Mouse (Mus musculus): ENCODE measurements around the gene Nkapd1.
"Not testable (repeated sequence)": the region's sequence is repeated elsewhere in the genome, so short reads cannot be mapped to it uniquely, and the experiment has no call there.

Nkapd1 gene

DNA sequence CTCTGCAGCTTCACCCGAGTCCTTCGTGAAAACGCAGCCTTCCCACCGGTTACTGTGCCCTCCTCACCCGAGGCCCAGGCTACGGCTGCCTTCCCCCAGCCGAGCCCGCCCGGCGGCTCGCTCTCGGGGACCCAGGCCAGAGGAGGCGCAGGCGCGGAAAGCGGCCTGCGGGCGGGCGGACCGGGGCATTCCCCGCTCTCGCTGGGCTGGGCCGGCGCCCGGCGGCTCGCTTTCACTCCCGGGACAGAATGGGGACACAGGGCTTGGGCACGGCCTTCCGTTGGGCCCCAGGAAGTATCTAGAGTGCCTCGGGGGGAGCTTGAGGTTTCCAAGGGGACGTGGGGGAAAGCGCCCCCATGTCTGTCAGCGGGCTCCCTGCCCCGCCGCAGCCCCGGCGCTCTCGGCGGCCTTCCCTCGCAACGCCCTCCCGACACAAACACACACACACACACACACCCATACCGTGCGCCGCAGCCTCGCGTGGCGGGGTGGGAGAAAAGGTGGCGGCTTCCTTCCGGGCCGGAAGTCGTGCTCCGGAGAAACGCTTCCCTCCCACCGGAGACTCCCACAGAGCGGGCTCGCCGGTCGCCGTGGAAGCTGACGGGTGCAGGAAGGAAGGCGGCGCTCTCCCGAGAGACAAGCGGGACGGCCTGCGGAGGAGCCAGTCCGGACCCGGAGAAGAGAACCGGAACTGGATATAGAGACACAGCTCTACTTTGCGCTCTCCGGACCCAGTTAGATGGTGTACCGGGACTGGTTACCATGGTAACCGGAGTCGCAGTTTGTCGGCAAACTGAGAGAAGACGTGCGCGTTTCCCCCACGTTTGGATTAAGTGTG, at the start of gene Nkapd1, which contains the start of gene Pih1d2:
Nkapd1 (minus strand) TSS at position 699 of the 838 bp plus-strand sequence.
Pih1d2 (plus strand) TSS at position 556 of the 838 bp plus-strand sequence.
- peak; percentile 86 for ATAC-seq (ENCODE audit: insufficient number of reproducible peaks, low FRiP score, low TSS enrichment)

GRCm38 (mm10) chr9:50666442-50666841, 49.2 kb upstream of the Nkapd1 start:
- no peak for ATAC-seq (ENCODE audit: insufficient number of reproducible peaks, low FRiP score, low TSS enrichment)

- ATAC-seq (ENCODE audit: insufficient number of reproducible peaks, low FRiP score, low TSS enrichment) = no peak
These were observed 47.6 kb upstream of the Nkapd1 start for GRCm38 (mm10) chr9:50664826-50665225.

DNA sequence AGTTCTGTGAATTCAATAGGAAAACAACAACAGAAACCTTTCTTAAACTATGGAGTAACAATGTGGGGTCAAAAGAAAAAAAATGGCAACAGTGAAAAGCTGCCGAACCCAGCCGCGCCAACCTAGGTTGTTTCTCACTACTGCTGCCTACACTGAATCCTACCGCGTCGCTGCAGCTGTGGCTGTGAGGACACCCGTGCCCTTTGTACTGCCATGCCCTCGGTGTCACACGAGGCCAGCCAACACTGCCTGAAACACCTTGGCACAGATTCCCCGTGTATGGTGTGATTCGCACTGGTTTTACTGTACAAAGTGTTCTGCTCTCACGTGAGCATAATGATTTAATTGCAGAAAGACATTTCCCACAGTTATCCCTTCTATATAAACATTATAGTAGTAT, 43.2 kb upstream of the Nkapd1 start:
- no peak for ATAC-seq (ENCODE audit: insufficient number of reproducible peaks, low FRiP score, low TSS enrichment)

DNA sequence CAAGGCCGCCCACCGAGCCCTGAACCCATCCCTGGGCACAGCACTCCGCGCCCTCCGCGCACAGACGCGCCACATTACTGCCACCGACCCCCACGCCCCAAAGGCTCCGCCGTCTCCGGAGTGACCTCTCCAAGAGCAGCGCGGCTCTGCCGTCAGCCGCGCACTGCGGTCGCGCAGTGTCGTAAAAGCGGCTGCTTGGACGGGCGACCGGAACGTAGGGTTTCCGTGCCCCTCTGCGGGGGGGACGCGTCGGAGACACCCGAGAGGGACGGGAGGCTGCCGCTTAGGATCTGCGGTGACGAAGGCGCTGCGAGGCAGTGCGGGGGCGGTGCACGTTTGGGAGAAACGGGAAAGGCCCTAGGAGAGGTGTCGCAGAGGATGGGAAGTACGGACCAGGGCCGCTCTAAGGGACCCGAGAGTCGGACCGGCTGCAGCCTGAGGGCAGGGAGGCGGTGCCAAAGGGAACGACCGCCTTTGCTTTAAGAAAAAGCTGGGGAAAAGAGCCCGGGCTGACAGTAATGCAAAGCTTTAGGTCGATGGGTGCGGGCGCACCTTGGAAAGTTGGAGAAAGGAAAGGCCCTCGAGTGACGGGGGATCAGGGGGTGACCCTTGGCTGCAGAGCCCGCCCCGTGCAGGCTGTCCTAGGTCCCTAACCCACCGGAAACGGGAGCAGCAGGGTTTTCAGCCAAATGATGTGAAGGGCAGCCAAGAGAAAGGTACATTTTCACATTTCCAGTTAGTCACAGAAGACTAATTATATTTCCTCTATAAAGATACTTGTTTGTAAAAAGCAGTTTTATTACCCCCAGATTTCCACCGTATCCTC, 42.3 kb upstream of the Nkapd1 start, which contains the start of gene Dlat:
Dlat (minus strand) TSS at position 389 of the 826 bp plus-strand sequence.
- peak; percentile 92 for ATAC-seq (ENCODE audit: insufficient number of reproducible peaks, low FRiP score, low TSS enrichment)

- 0 out of 2 replicates have a peak, but pooled peaks have one; percentile 27 for ATAC-seq (ENCODE audit: insufficient number of reproducible peaks, low FRiP score, low TSS enrichment)
These were observed 41.7 kb upstream of the Nkapd1 start for GRCm38 (mm10) chr9:50658941-50659388.

GRCm38 (mm10) chr9:50658391-50658790, 41.1 kb upstream of the Nkapd1 start:
- no peak for ATAC-seq (ENCODE audit: insufficient number of reproducible peaks, low FRiP score, low TSS enrichment)

- ATAC-seq (ENCODE audit: insufficient number of reproducible peaks, low FRiP score, low TSS enrichment) = no peak
These were observed 33.2 kb upstream of the Nkapd1 start for GRCm38 (mm10) chr9:50650503-50650902.

GRCm38 (mm10) chr9:50646826-50647370, 29.6 kb upstream of the Nkapd1 start:
- ATAC-seq (ENCODE audit: insufficient number of reproducible peaks, low FRiP score, low TSS enrichment) = no peak

DNA sequence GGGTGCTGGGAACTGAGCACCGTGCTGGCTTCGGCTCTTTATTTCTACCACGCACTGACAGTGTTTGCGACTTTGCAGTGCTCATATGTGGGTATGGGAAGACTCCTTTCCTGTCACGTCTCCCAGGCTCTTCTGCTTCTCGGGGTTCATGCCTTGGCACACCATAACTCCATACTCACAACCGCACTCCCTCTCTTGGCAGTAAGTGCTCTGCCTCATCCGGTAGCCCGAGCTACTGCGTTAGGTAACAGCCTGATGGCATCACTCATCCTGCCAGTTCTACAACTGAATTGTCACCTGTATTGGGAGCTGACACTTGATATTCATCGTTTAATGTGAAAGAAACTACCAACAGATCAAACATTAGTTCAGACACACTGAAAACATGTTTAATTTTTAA, 17.0 kb upstream of the Nkapd1 start:
- no peak for ATAC-seq (ENCODE audit: insufficient number of reproducible peaks, low FRiP score, low TSS enrichment)

- no peak for ATAC-seq (ENCODE audit: insufficient number of reproducible peaks, low FRiP score, low TSS enrichment)
These were observed 15.8 kb upstream of the Nkapd1 start for GRCm38 (mm10) chr9:50633059-50633458.

DNA sequence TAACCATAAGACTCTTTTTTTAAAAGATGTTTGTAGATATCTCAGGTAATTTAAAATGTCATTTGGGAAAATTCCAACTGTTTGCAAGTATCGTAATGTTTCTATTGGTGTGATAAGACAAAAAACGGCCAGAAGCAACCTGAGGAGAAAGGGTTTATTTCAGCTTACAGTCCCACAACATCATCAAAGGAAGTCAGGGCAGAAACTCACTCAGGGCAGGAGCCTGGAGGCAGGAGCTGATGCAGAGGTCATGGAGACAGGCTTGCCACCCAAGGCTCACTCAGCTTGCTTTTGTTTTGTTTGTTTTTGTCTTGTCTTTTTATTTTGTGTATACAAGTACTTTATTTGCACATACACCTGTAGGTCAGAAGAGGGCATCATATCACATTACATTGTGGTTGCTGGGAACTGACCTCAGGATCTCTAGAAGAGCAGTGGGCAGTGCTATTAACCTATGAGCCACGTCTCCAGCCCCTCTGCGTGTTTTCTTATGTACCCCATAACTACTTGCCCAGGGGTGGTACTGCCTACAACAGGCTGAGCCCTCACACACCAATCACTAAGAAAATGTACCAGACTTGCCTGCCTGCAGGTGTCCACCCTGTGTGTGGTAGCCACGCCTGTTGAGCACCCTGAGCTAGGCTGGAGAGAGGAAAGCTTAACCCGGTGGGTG, 14.9 kb upstream of the Nkapd1 start:
- no peak for ATAC-seq (ENCODE audit: insufficient number of reproducible peaks, low FRiP score, low TSS enrichment)

DNA sequence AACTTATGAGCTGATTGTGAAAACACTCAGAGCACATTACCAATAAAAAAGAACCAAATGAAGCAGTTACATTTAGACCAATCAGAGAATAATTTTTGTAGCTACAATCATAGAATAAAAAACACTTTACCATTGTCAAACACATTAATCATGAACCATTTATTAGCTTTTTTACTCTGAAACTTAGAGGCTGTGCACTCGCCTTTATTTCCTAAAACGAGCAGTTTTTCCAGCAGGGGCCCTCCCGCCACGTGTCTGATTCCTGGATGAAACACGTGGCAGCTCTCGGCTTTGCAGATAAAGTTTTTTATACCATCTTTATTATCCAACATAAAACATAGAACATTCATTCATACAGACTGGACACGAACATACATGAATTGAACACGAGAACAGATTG, 13.6 kb upstream of the Nkapd1 start:
- not testable (repeated sequence) for ATAC-seq (ENCODE audit: insufficient number of reproducible peaks, low FRiP score, low TSS enrichment)

- no peak for ATAC-seq (ENCODE audit: insufficient number of reproducible peaks, low FRiP score, low TSS enrichment)
These were observed 598 bp upstream of the Nkapd1 start for GRCm38 (mm10) chr9:50617794-50618330.

DNA sequence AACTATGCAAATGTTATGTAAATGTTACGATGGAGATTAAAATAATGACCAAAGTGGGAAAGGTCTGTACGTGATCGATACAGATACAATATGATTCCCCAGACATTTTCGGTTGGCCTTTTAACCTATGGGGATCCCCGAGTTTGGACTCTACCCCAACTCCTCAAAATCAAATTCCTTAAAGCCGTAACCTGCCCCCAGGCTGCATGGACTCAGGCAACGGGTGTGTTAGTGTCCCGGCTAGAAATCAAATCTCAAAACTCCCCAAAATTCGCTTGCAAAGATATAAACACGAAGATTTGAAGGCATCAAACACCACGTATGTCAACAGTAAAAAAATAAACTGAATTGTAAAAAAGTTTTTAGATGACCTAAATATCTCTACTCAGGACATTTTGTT, 1.1 kb downstream of the Nkapd1 start:
- ATAC-seq (ENCODE audit: insufficient number of reproducible peaks, low FRiP score, low TSS enrichment) = no peak

- ATAC-seq (ENCODE audit: insufficient number of reproducible peaks, low FRiP score, low TSS enrichment) = no peak
These were observed 5.1 kb downstream of the Nkapd1 start for GRCm38 (mm10) chr9:50612115-50612514.

GRCm38 (mm10) chr9:50604338-50604737, 12.9 kb downstream of the Nkapd1 start:
- ATAC-seq (ENCODE audit: insufficient number of reproducible peaks, low FRiP score, low TSS enrichment) = no peak

- ATAC-seq (ENCODE audit: insufficient number of reproducible peaks, low FRiP score, low TSS enrichment) = no peak; the same call in 1 of the 2 replicates
These were observed 13.3 kb downstream of the Nkapd1 start for GRCm38 (mm10) chr9:50603998-50604324.

GRCm38 (mm10) chr9:50603189-50603997, 13.9 kb downstream of the Nkapd1 start, which contains the start of the genes Sdhd and Timm8b:
TSS of gene Sdhd (minus strand) at chr9:50603812.
TSS of gene Timm8b (plus strand) at chr9:50603910.
- ATAC-seq (ENCODE audit: insufficient number of reproducible peaks, low FRiP score, low TSS enrichment) = peak; percentile 97
